9 mouse cellular contexts compared by ENCODE assay signal in the genomic region with DNA sequence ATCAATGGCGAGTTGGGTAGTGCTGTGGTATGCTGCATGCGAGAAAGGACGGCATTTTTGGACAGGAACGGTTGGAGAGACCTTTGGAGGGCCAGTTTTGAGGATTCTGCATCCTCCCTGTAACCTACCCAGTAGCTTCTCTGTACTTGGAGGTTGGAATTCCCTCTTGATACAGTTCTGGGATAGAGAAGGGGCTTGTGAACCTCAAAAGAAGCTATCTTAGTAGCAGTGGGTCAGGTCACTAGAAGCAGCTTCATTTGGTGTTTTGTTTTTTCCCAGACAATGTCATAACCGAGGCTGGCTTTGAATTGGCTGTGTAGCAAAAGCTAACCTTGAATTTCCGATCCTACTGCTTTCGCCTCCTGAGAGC. TPM values are rescaled to one million over a fixed set of nuclear protein-coding genes. Genes with fewer than 3 reads are reported as not detected.
DNase-seq lines count a peak whose midpoint lies in the region; ATAC-seq lines count a peak whose summit lies in the region.
"Had no signal": no experiment of that assay in that cellular context is flagged by ENCODE, and none has a peak within 500 bp of the region (broad histone marks: within the 10 kb centered on the region; RNA-seq: fewer than 3 reads in every experiment).

No protein-coding gene starts in this region.

- WGBS in heart, embryonic 16.5 days = 21% methylated on average over 7 of the region's 7 CpGs
- WGBS in hindbrain, embryonic 10.5 days = 25% methylated on average over 7 of the region's 7 CpGs
- 22% methylated on average over 7 of the region's 7 CpGs for WGBS in midbrain, embryonic 10.5 days

- H3K9me3 ChIP-seq in heart, embryonic 16.5 days (replicated peaks; ENCODE audit: control insufficient read depth, low read length) = no peaks in the 10 kb centered on the region
- no peaks in the 10 kb centered on the region for H3K9me3 ChIP-seq in hindbrain, embryonic 10.5 days
- no peaks in the 10 kb centered on the region for H3K9me3 ChIP-seq in midbrain, embryonic 10.5 days (replicated peaks)

- H3K27me3 ChIP-seq in heart, embryonic 16.5 days (ENCODE audit: control insufficient read depth, insufficient read depth, low read length) = no peaks in the 10 kb centered on the region
- peaks cover 15% of the 10 kb centered on the region for H3K27me3 ChIP-seq in hindbrain, embryonic 10.5 days (ENCODE audit: insufficient read depth, poor library complexity, severe bottlenecking)
- H3K27me3 ChIP-seq in midbrain, embryonic 10.5 days (ENCODE audit: low read depth, poor library complexity, severe bottlenecking) = peaks cover 14% of the 10 kb centered on the region; the same call in 1 of the 2 replicates
- H3K27me3 ChIP-seq: Patski had no signal

- no peak for ATAC-seq in heart, embryonic 16.5 days (replicated peaks; ENCODE audit: extremely low read depth, insufficient read depth, low FRiP score)

- no peak for DNase-seq in heart, postnatal 14 days
- peak; percentile 31 for DNase-seq in Muller cell, postnatal 12 days (ENCODE audit: inconsistent ontology term)
- DNase-seq in hindbrain, embryonic 10.5 days (ENCODE audit: low spot score) = no peak
- no peak for DNase-seq in midbrain, embryonic 10.5 days (ENCODE audit: low spot score)
- no peak for DNase-seq in layer of hippocampus, postnatal 10 days (ENCODE audit: low spot score in 2 of 2)
- no peak for DNase-seq in gastrocnemius, postnatal 10 days
- DNase-seq in cerebellum, adult 18-20 months = no peak

- H3K36me3 ChIP-seq in heart, embryonic 16.5 days (ENCODE audit: control insufficient read depth, insufficient read depth) = no peaks in the 10 kb centered on the region
- H3K36me3 ChIP-seq in hindbrain, embryonic 10.5 days = peaks cover 3% of the 10 kb centered on the region; the same call in 1 of the 2 replicates
- peaks cover 6% of the 10 kb centered on the region; the same call in 1 of the 2 replicates for H3K36me3 ChIP-seq in midbrain, embryonic 10.5 days

- peak overlapping the region; percentile 71 for H3K9ac ChIP-seq in heart, embryonic 16.5 days (ENCODE audit: low read length)

- H3K27ac ChIP-seq in heart, embryonic 16.5 days (ENCODE audit: low read length) = peak overlapping the region; percentile 86
- H3K27ac ChIP-seq in hindbrain, embryonic 10.5 days = peak overlapping the region; percentile 95
- H3K27ac ChIP-seq in midbrain, embryonic 10.5 days (replicated peaks) = peak overlapping the region; percentile 94

- peak overlapping the region; percentile 93 for H3K4me3 ChIP-seq in heart, embryonic 16.5 days (ENCODE audit: low read length)
- H3K4me3 ChIP-seq in hindbrain, embryonic 10.5 days = peak overlapping the region; percentile 78
- H3K4me3 ChIP-seq in midbrain, embryonic 10.5 days = peak overlapping the region; percentile 85

- peak overlapping the region; percentile 82 for H3K4me2 ChIP-seq in heart, embryonic 16.5 days (ENCODE audit: low read depth, low read length)

- peaks cover 23% of the 10 kb centered on the region for H3K4me1 ChIP-seq in heart, embryonic 16.5 days (ENCODE audit: control insufficient read depth, insufficient read depth, low read length)
- peaks cover 46% of the 10 kb centered on the region for H3K4me1 ChIP-seq in hindbrain, embryonic 10.5 days (replicated peaks)
- peaks cover 49% of the 10 kb centered on the region for H3K4me1 ChIP-seq in midbrain, embryonic 10.5 days

- intact Hi-C loops in heart, postnatal 14 days (cut with DNase I) = no loop called here

RNA-seq across cellular contexts. Expression of gene Bnip3, which starts 0.9 kb away (rescaled TPM):
- 258 and 260 TPM in 2 replicates for polyA plus RNA-seq in heart, embryonic 16.5 days (2015; fragmentation: Nextera tagmentation; extraction: Ambion mirVana)
- total RNA-seq in heart, postnatal 14 days (2021) = 100 to 1,000 TPM; 157 to 188 TPM
- polyA plus RNA-seq in hindbrain, embryonic 10.5 days (2016; fragmentation: Nextera tagmentation; extraction: Ambion mirVana) = 101 and 145 TPM in 2 replicates
- polyA plus RNA-seq in midbrain, embryonic 10.5 days (2016; fragmentation: Nextera tagmentation; extraction: Ambion mirVana) = 100 and 133 TPM in 2 replicates
- total RNA-seq in layer of hippocampus, postnatal 10 days (2021) = 100 to 1,000 TPM; 106 to 113 TPM
- total RNA-seq in gastrocnemius, postnatal 10 days (2021) = 10 to 100 TPM; 77.2 to 79.1 TPM

RNA-seq across cellular contexts. Expression of gene Jakmip3, which starts 30.4 kb away (rescaled TPM):
- polyA plus RNA-seq in heart, embryonic 16.5 days (2015; fragmentation: Nextera tagmentation; extraction: Ambion mirVana) = not detected in 2 replicates
- under 1 TPM in 1 of 2 experiments, not detected in 1; 0.31 TPM for total RNA-seq in heart, postnatal 14 days (2021)
- 1.3 and 1.8 TPM in 2 replicates for polyA plus RNA-seq in hindbrain, embryonic 10.5 days (2016; fragmentation: Nextera tagmentation; extraction: Ambion mirVana)
- polyA plus RNA-seq in midbrain, embryonic 10.5 days (2016; fragmentation: Nextera tagmentation; extraction: Ambion mirVana) = 0.58 and 1.1 TPM in 2 replicates
- 10 to 100 TPM; 54.6 to 60.2 TPM for total RNA-seq in layer of hippocampus, postnatal 10 days (2021)
- under 1 TPM in 1 of 2 experiments, not detected in 1; 0.16 TPM for total RNA-seq in gastrocnemius, postnatal 10 days (2021)
- polyA plus RNA-seq: Patski had no signal

Comparison
In these comparisons a context has a peak if more than half of its experiments do, and no peak if none do; other contexts are left out.
1. RNA of gene Jakmip3, which starts 30.4 kb away (total RNA-seq): 54.6 to 60.2 TPM in layer of hippocampus, postnatal 10 days; 0.31 TPM in heart, postnatal 14 days and 0.16 TPM in gastrocnemius, postnatal 10 days; every median in the first group is over 10 times any median in the second.
2. Peak in every context shown above with its lines, with median percentiles within 50 percentile points of each other: H3K27ac ChIP-seq and H3K4me3 ChIP-seq.